ENCODE assay signal across 30 mouse cellular contexts in the genomic region with DNA sequence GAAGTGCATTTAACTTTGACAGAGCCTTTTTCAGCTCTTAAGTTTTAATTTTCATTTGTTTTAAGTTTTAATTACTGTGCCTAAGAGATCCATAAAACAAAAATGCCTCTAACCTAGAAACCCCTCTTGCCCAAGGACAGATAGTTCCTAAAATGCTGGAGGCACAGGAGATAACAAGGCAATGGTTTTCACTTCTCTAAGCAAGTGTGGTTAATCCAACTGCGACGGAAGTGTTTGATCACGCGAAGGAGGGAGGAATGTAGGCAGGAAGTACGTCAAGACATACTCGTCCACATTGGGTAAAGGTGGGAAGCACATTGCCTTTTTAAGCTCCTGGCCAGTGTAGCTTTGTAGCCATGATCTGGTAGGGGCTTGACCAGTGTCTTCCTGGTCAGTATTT. TPM values are rescaled to one million over a fixed set of nuclear protein-coding genes. Genes with fewer than 3 reads are reported as not detected.
DNase-seq lines count a peak whose midpoint lies in the region; ATAC-seq and TF ChIP-seq lines count a peak whose summit lies in the region.
"Had no signal": no experiment of that assay in that cellular context is flagged by ENCODE, and none has a peak within 500 bp of the region (broad histone marks: within the 10 kb centered on the region; RNA-seq: fewer than 3 reads in every experiment).

No protein-coding gene starts in this region.

- peak overlapping the region; percentile 51; the same call in 1 of the 2 replicates for H3K4me2 ChIP-seq in liver, embryonic 15.5 days
- H3K4me2 ChIP-seq: embryonic facial prominence, embryonic 12.5 days; forebrain, embryonic 15.5 days; intestine, embryonic 15.5 days; limb, embryonic 12.5 days; midbrain, embryonic 12.5 days; neural tube, embryonic 13.5 days had no signal

- DNase-seq in R1 (ENCODE audit: low read depth, low spot score): peak; percentile 37
- no peak for DNase-seq in layer of hippocampus, adult 2 months (ENCODE audit: low spot score in 2 of 2)
- no peak for DNase-seq in cerebellum, adult 11 months
- no peak for DNase-seq in adipocyte (ENCODE audit: low spot score)
- DNase-seq in right cerebral cortex, postnatal 25 days: no peak
- DNase-seq: adrenal gland, postnatal 25 days; B cell, adult 2 months; cerebellum, adult 8-10 months; cerebellum, postnatal 36 days; embryo, embryonic 11 days; gastrocnemius, adult 2 months; gastrocnemius, postnatal 36 days; heart, postnatal 14 days; kidney, adult 2 months; kidney, postnatal 4 days; lung, adult 2 months; lung, postnatal 10 days had no signal

- no peak for TF ChIP-seq CTCF in layer of hippocampus, adult 2 months (conservative IDR thresholded peaks at IDR 0.05)

- 16% methylated on average over 6 of the region's 6 CpGs for WGBS in liver, embryonic 15.5 days (ENCODE audit: insufficient replicate concordance)

- no peak overlapping the region for H3K4me3 ChIP-seq in liver, embryonic 15.5 days (replicated peaks)
- H3K4me3 ChIP-seq in megakaryocyte, embryonic 14.5 days (replicated peaks): peak overlapping the region; percentile 39
- H3K4me3 ChIP-seq in layer of hippocampus, adult 2 months: no peak overlapping the region
- H3K4me3 ChIP-seq: embryonic facial prominence, embryonic 12.5 days; forebrain, embryonic 15.5 days; gastrocnemius, adult 2 months; hindbrain, embryonic 10.5 days; intestine, embryonic 15.5 days; limb, embryonic 12.5 days; midbrain, embryonic 12.5 days; neural tube, embryonic 13.5 days had no signal

- peak; percentile 51 for ATAC-seq in common myeloid progenitor, adult 5-6 weeks (replicated peaks; ENCODE audit: low read depth, poor library complexity, severe bottlenecking)
- ATAC-seq in liver, embryonic 15.5 days (ENCODE audit: insufficient read depth): no peak
- ATAC-seq: forebrain, embryonic 15.5 days; hindbrain, embryonic 16.5 days; intestine, embryonic 15.5 days; Patski had no signal

- H3K36me3 ChIP-seq in liver, embryonic 15.5 days (replicated peaks): no peaks in the 10 kb centered on the region
- no peaks in the 10 kb centered on the region for H3K36me3 ChIP-seq in megakaryocyte, embryonic 14.5 days (replicated peaks; ENCODE audit: low read length)
- H3K36me3 ChIP-seq: embryonic facial prominence, embryonic 12.5 days; forebrain, embryonic 15.5 days; hindbrain, embryonic 10.5 days; intestine, embryonic 15.5 days; limb, embryonic 12.5 days; midbrain, embryonic 12.5 days; neural tube, embryonic 13.5 days had no signal

- H3K27me3 ChIP-seq in liver, embryonic 15.5 days: 0 out of 2 replicates have a peak, but pooled peaks cover under 1% of the 10 kb centered on the region
- H3K27me3 ChIP-seq in megakaryocyte, embryonic 14.5 days (replicated peaks): no peaks in the 10 kb centered on the region
- H3K27me3 ChIP-seq: embryonic facial prominence, embryonic 12.5 days; forebrain, embryonic 15.5 days; intestine, embryonic 15.5 days; limb, embryonic 12.5 days; midbrain, embryonic 12.5 days; neural tube, embryonic 13.5 days; Patski had no signal

- no peak overlapping the region for H3K9ac ChIP-seq in liver, embryonic 15.5 days
- H3K9ac ChIP-seq: embryonic facial prominence, embryonic 12.5 days; forebrain, embryonic 15.5 days; intestine, embryonic 15.5 days; limb, embryonic 12.5 days; midbrain, embryonic 12.5 days; neural tube, embryonic 13.5 days had no signal

- H3K27ac ChIP-seq in liver, embryonic 15.5 days (replicated peaks): peak overlapping the region; percentile 96
- H3K27ac ChIP-seq in layer of hippocampus, adult 2 months: no peak overlapping the region
- H3K27ac ChIP-seq: embryonic facial prominence, embryonic 12.5 days; forebrain, embryonic 15.5 days; gastrocnemius, adult 2 months; hindbrain, embryonic 10.5 days; intestine, embryonic 15.5 days; kidney, postnatal 0 days; limb, embryonic 12.5 days; midbrain, embryonic 12.5 days; neural tube, embryonic 13.5 days had no signal

- H3K4me1 ChIP-seq in liver, embryonic 15.5 days (replicated peaks): peaks cover 61% of the 10 kb centered on the region
- H3K4me1 ChIP-seq in megakaryocyte, embryonic 14.5 days: peaks cover 41% of the 10 kb centered on the region
- H3K4me1 ChIP-seq: embryonic facial prominence, embryonic 12.5 days had no signal

- no peaks in the 10 kb centered on the region for H3K9me3 ChIP-seq in liver, embryonic 15.5 days (replicated peaks)
- H3K9me3 ChIP-seq in megakaryocyte, embryonic 14.5 days: no peaks in the 10 kb centered on the region
- H3K9me3 ChIP-seq: embryonic facial prominence, embryonic 12.5 days; forebrain, embryonic 15.5 days; hindbrain, embryonic 10.5 days; intestine, embryonic 15.5 days; limb, embryonic 12.5 days; midbrain, embryonic 12.5 days; neural tube, embryonic 13.5 days had no signal

RNA-seq across cellular contexts. Expression of gene Frrs1, which starts 1.7 kb away (rescaled TPM):
- total RNA-seq in common myeloid progenitor, adult 5-6 weeks (2017): 43.7 and 47.0 TPM in 2 replicates
- polyA plus RNA-seq in liver, embryonic 15.5 days (2015; fragmentation: Nextera tagmentation; extraction: Ambion mirVana): 38.0 and 43.0 TPM in 2 replicates
- 13.7 TPM in 1 of 2 replicates, not detected in the other for polyA plus RNA-seq in megakaryocyte, embryonic 14.5 days (2012; ENCODE audit: insufficient read depth, low replicate concordance)
- total RNA-seq in layer of hippocampus, adult 2 months (2021): 1 to 10 TPM; 1.3 to 1.5 TPM

RNA-seq across cellular contexts. Expression of gene Agl, which starts 49.6 kb away (rescaled TPM):
- total RNA-seq in common myeloid progenitor, adult 5-6 weeks (2017): 7.5 and 10.9 TPM in 2 replicates
- polyA plus RNA-seq in liver, embryonic 15.5 days (2015; fragmentation: Nextera tagmentation; extraction: Ambion mirVana): 10.3 and 12.1 TPM in 2 replicates
- 0.34 and 1.0 TPM in 2 replicates for polyA plus RNA-seq in megakaryocyte, embryonic 14.5 days (2012; ENCODE audit: insufficient read depth, low replicate concordance)
- 10 to 100 TPM; 26.1 to 27.2 TPM for total RNA-seq in layer of hippocampus, adult 2 months (2021)

Comparison
In these comparisons a context has a peak if more than half of its experiments do, and no peak if none do; other contexts are left out.
1. RNA of gene Frrs1, which starts 1.7 kb away (total RNA-seq): 43.7 to 47.0 TPM in common myeloid progenitor, adult 5-6 weeks; 1.3 to 1.5 TPM in layer of hippocampus, adult 2 months; every median in the first group is over 10 times any median in the second.